10 mouse cellular contexts compared by ENCODE assay signal in genomic region chrX:99186497-99187435, GRCm38 (mm10). TPM values are rescaled to one million over a fixed set of nuclear protein-coding genes. Genes with fewer than 3 reads are reported as not detected.
DNase-seq lines count a peak whose midpoint lies in the region; ATAC-seq lines count a peak whose summit lies in the region.
"Had no signal": no experiment of that assay in that cellular context is flagged by ENCODE, and none has a peak within 500 bp of the region (broad histone marks: within the 10 kb centered on the region; RNA-seq: fewer than 3 reads in every experiment).

No protein-coding gene starts in this region.

- no peaks in the 10 kb centered on the region for H3K36me3 ChIP-seq in neural tube, embryonic 12.5 days
- no peaks in the 10 kb centered on the region for H3K36me3 ChIP-seq in embryonic facial prominence, embryonic 10.5 days (replicated peaks)

- H3K27ac ChIP-seq in neural tube, embryonic 12.5 days: no peak overlapping the region
- peak overlapping the region; percentile 44; the same call in 1 of the 2 replicates for H3K27ac ChIP-seq in embryonic facial prominence, embryonic 10.5 days (replicated peaks)

- H3K9ac ChIP-seq in neural tube, embryonic 12.5 days: no peak overlapping the region

- H3K4me1 ChIP-seq in neural tube, embryonic 12.5 days: no peaks in the 10 kb centered on the region
- peaks cover 27% of the 10 kb centered on the region for H3K4me1 ChIP-seq in embryonic facial prominence, embryonic 10.5 days

- H3K27me3 ChIP-seq in neural tube, embryonic 12.5 days (replicated peaks): peaks cover 6% of the 10 kb centered on the region; the same call in 1 of the 2 replicates
- H3K27me3 ChIP-seq in embryonic facial prominence, embryonic 10.5 days (replicated peaks; ENCODE audit: low read depth, poor library complexity, severe bottlenecking): peaks cover 100% of the 10 kb centered on the region

- no peaks in the 10 kb centered on the region for H3K9me3 ChIP-seq in neural tube, embryonic 12.5 days
- no peaks in the 10 kb centered on the region for H3K9me3 ChIP-seq in embryonic facial prominence, embryonic 10.5 days

- 31% methylated on average over 10 of the region's 10 CpGs for WGBS in neural tube, embryonic 12.5 days
- WGBS in embryonic facial prominence, embryonic 10.5 days: 31% methylated on average over 10 of the region's 10 CpGs

- ATAC-seq in neural tube, embryonic 12.5 days (ENCODE audit: low FRiP score, low read depth): peak; percentile 80
- ATAC-seq: lung, postnatal 0 days had no signal

- H3K4me3 ChIP-seq in neural tube, embryonic 12.5 days: no peak overlapping the region
- H3K4me3 ChIP-seq in embryonic facial prominence, embryonic 10.5 days: no peak overlapping the region

- H3K4me2 ChIP-seq in neural tube, embryonic 12.5 days (replicated peaks): no peak overlapping the region

- DNase-seq in neural tube, embryonic 10.5 days (ENCODE audit: extremely low spot score, low spot score): no peak
- DNase-seq in embryonic facial prominence, embryonic 10.5 days (ENCODE audit: low spot score): peak; percentile 30
- DNase-seq in kidney, postnatal 36 days: peak; percentile 18 to 45
- DNase-seq in retina, embryonic 14.5 days (ENCODE audit: low spot score): peak; percentile 40
- no peak for DNase-seq in right cerebral cortex, postnatal 25 days
- no peak for DNase-seq in cerebellum, postnatal 25 days
- no peak for DNase-seq in cerebellum, postnatal 10 days
- DNase-seq: heart, postnatal 4 days had no signal

RNA-seq across cellular contexts. Expression of gene Efnb1, which starts 50.8 kb away (rescaled TPM):
- polyA plus RNA-seq in neural tube, embryonic 12.5 days (2016; fragmentation: Nextera tagmentation; extraction: Ambion mirVana): 56.2 and 58.0 TPM in 2 replicates
- polyA plus RNA-seq in embryonic facial prominence, embryonic 10.5 days (2016; fragmentation: Nextera tagmentation; extraction: Ambion mirVana): 30.2 and 33.8 TPM in 2 replicates

Comparison
In these comparisons a context has a peak if more than half of its experiments do, and no peak if none do; other contexts are left out.
1. DNase-seq: peak in embryonic facial prominence, embryonic 10.5 days (single experiment), kidney, postnatal 36 days (2 of 2) and retina, embryonic 14.5 days (single experiment); none in neural tube, embryonic 10.5 days (single experiment), right cerebral cortex, postnatal 25 days (single experiment), cerebellum, postnatal 25 days (0 of 2) and cerebellum, postnatal 10 days (0 of 2).